Mouse (Mus musculus): ENCODE measurements around the gene Sdccag8.
"Not testable (repeated sequence)": the region's sequence is repeated elsewhere in the genome, so short reads cannot be mapped to it uniquely, and the experiment has no call there.

The Sdccag8 gene

GRCm38 (mm10) chr1:176827945-176828485 is 13.6 kb downstream of the Sdccag8 start:
- no peak for DNase-seq (ENCODE audit: low read depth, low spot score)

GRCm38 (mm10) chr1:176828666-176829065 is 14.2 kb downstream of the Sdccag8 start:
- no peak for DNase-seq (ENCODE audit: low read depth, low spot score)

GRCm38 (mm10) chr1:176832071-176832470 is 17.6 kb downstream of the Sdccag8 start:
- DNase-seq (ENCODE audit: low read depth, low spot score) = no peak

GRCm38 (mm10) chr1:176832607-176833006 is 18.1 kb downstream of the Sdccag8 start:
- DNase-seq (ENCODE audit: low read depth, low spot score) = no peak

- DNase-seq (ENCODE audit: low read depth, low spot score) = no peak
Measured at GRCm38 (mm10) chr1:176833257-176833656, 18.8 kb downstream of the Sdccag8 start.

GRCm38 (mm10) chr1:176833948-176834347 is 19.5 kb downstream of the Sdccag8 start:
- no peak for DNase-seq (ENCODE audit: low read depth, low spot score)

GRCm38 (mm10) chr1:176834880-176835279 is 20.4 kb downstream of the Sdccag8 start:
- no peak for DNase-seq (ENCODE audit: low read depth, low spot score)

- no peak for DNase-seq (ENCODE audit: low read depth, low spot score)
Measured at GRCm38 (mm10) chr1:176835501-176836294, 21.2 kb downstream of the Sdccag8 start.

GRCm38 (mm10) chr1:176836562-176836961 is 22.1 kb downstream of the Sdccag8 start:
- not testable (repeated sequence) for DNase-seq (ENCODE audit: low read depth, low spot score)

- DNase-seq (ENCODE audit: low read depth, low spot score) = peak; percentile 61
Measured at GRCm38 (mm10) chr1:176845082-176845977, 30.9 kb downstream of the Sdccag8 start.

- DNase-seq (ENCODE audit: low read depth, low spot score) = no peak
Measured at GRCm38 (mm10) chr1:176847118-176847859, 32.8 kb downstream of the Sdccag8 start.

GRCm38 (mm10) chr1:176848613-176849290 is 34.3 kb downstream of the Sdccag8 start:
- no peak for DNase-seq (ENCODE audit: low read depth, low spot score)

GRCm38 (mm10) chr1:176849377-176849776 is 34.9 kb downstream of the Sdccag8 start:
- DNase-seq (ENCODE audit: low read depth, low spot score) = no peak

- no peak for DNase-seq (ENCODE audit: low read depth, low spot score)
Measured at GRCm38 (mm10) chr1:176851401-176851800, 36.9 kb downstream of the Sdccag8 start.

- DNase-seq (ENCODE audit: low read depth, low spot score) = no peak
Measured at GRCm38 (mm10) chr1:176852813-176853590, 38.5 kb downstream of the Sdccag8 start.

- peak; percentile 76 for DNase-seq (ENCODE audit: low read depth, low spot score)
Measured at GRCm38 (mm10) chr1:176861981-176862644, 47.7 kb downstream of the Sdccag8 start.

GRCm38 (mm10) chr1:176870501-176870900 is 56.0 kb downstream of the Sdccag8 start:
- peak; percentile 74 for DNase-seq (ENCODE audit: low read depth, low spot score)

- no peak for DNase-seq (ENCODE audit: low read depth, low spot score)
Measured at GRCm38 (mm10) chr1:176871975-176872374, 57.5 kb downstream of the Sdccag8 start.

- no peak for DNase-seq (ENCODE audit: low read depth, low spot score)
Measured at GRCm38 (mm10) chr1:176873463-176873862, 59.0 kb downstream of the Sdccag8 start.

- DNase-seq (ENCODE audit: low read depth, low spot score) = no peak
Measured at GRCm38 (mm10) chr1:176874155-176874554, 59.7 kb downstream of the Sdccag8 start.
